Mouse (Mus musculus): ENCODE data around the gene Samd3.

The Samd3 gene

GRCm38 (mm10) chr10:26303485-26303884 is 74.0 kb downstream of the Samd3 start:
- DNase-seq (ENCODE audit: low spot score in 2 of 2), result no peak

GRCm38 (mm10) chr10:26314327-26314726 is 84.8 kb downstream of the Samd3 start:
- peak in 1 of 2 experiments; percentile 40 for DNase-seq (ENCODE audit: low spot score in 2 of 2)

- DNase-seq (ENCODE audit: low spot score in 2 of 2), result no peak
These were observed 91.2 kb downstream of the Samd3 start for GRCm38 (mm10) chr10:26320679-26321078.
